Mouse (Mus musculus) hematopoietic stem cell, adult 5-6 weeks (primary cell): ENCODE data around the gene Rad23b. TPM values are rescaled to one million over a fixed set of nuclear protein-coding genes. Genes with fewer than 3 reads are reported as not detected.

Experiments
- ATAC-seq, 2 experiments: fragments of 125-278 bp in 1 of 2; replicated peaks in 1 of 2; 2 replicates each; pipeline ENCODE4 v1.8.0; 2016 to 2017; ENCODE audit warnings: inconsistent platforms in 2 of 2, mild to moderate bottlenecking in 2 of 2, moderate number of reproducible peaks in 2 of 2, low read depth in 1 of 2, moderate TSS enrichment in 1 of 2; ENCODE audit not compliant: low FRiP score in 2 of 2, poor library complexity in 2 of 2, severe bottlenecking in 2 of 2, insufficient read depth in 1 of 2, low TSS enrichment in 1 of 2
- total RNA-seq: library from RNA; stranded (forward); fragments of 172-1452, 232-1000 nt; gene quantifications from 2 replicates; pipeline ENCODE4 v1.2.3, GENCODE M21; 2017

The Rad23b gene
- total RNA-seq, 1 experiment from 2014 or later: 180 TPM

DNA sequence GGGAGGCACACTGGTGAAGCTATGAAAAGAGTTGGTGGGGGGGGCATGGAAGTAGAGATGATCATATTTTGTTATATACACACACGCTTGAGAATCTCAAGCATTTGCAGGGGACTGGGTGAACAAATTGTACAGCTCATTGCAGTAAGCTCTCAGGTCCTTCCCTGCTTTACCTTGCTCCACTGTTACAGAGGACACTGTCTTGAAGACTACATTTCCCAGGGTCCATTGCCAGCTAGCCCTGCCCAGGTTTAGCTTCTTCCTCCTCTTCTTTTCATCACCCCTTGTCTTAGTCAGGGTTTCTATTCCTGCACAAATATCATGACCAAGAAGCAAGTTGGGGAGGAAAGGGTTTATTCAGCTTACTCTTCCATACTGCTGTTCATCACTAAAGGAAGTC lies 56.7 kb downstream of the Rad23b start:
- ATAC-seq: no peak

DNA sequence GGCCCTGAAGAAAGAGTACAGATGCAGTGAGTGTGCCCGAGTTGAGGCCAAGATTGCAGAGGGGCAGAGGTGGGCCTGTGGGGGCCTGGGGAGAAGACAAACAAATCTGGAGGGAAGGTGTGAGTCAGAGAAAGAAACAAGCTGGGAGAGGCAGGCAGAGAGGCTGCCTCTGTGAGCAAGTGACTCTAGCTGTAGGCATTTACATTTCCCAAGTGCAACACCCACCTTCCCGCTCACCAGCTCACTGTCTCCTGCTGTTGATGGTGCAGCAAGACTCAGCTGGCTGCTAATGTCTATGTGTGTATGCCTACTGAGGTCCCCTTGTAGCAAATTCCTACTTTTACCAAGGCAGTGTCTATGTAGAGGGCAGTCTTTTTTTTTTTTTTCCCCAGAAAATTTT lies 58.2 kb downstream of the Rad23b start:
- ATAC-seq: no peak

DNA sequence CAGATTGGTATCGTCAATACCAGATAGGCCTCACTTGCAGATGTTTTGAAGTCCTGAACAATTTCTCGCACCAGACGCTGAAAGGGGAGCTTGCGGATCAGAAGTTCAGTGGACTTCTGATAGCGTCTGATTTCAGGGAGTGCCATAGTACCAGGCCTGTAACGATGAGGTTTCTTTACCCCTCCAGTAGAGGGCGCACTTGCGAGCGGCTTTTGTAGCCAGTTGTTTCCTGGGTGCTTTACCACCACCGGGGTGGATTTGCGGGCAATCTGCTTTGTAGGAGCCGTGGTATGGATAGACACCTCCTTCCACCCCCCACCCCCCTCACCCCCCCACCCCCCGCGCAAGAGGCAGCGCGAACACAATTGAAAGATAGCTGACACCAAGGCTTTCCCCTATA lies 59.2 kb downstream of the Rad23b start:
- ATAC-seq: no peak

DNA sequence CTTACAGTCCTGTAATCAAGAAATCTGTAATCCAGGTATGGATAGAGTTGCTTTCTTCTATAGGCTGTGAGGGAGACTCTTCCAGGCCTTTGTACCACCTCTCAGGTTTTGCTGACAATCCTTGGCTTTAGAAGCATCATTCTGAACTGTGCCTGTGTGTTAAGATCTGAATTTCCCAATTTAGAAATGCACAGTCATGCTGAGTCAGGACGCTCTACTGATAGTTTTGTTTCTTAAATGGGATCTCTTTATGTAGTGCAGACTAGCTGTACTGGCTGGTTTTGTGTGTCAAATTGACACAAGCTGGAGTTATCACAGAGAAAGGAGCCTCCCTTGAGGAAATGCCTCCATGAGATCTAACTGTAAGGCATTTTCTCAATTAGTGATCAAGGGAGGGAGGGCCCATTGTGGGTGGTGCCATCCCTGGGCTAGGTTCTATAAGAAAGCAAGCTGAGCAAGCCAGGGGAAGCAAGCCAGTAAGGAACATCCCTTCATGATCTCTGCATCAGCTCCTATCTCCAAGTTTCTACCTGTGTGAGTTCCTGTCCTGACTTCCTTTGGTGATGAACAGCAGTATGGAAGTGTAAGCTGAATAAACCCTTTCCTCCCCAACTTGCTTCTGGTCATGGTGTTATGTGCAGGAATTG lies 59.9 kb downstream of the Rad23b start:
- ATAC-seq: peak in 1 of 2 experiments; percentile 51; a peak in 1 of 4 replicates

DNA sequence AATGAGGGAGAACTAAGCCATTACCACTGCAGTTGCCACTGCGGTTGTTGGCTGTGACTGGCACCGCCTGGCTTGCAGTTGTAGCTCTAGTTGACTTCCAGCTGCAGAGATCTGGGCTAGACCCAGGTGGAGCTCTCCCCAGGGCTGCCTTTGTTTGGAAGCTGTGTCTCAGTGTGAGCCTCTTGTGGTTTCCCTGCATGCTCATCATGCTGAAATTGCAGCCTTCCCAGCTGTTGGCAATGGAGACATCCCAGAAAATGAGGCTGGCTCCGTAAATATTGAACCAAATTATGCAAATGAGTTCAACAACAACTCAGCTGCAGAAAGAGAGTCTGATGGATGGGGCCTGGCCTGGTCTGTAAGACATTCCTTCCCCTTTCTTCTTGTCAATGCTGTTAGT lies 66.0 kb downstream of the Rad23b start:
- ATAC-seq: no peak

DNA sequence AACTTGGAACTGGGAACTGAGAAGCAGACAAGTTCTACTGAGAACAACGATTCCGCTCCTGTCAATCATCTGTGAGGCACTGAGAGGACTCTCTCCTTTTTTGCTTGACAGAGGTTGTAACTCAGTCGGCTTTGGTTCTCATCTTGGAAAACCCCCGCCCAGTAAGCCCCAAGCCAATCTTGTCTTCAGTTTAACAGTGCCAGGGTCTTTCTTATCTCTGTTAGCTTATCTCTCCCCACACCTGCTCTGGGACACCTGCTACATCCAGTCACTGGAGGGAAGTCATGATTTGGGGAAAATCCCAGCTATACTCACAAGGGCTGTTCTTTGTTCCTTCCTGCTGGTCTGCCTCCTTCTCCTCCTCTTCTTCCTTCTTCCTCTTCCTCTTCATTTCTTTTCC lies 76.4 kb downstream of the Rad23b start:
- ATAC-seq: no peak

Other genes with a start within 250 kb of the Rad23b start
- 12.3 and 17.2 TPM in 2 replicates for gene Klf4, start 182.4 kb downstream of the Rad23b start, total RNA-seq